Mouse (Mus musculus) lung, postnatal 0 days (tissue): ENCODE measurements around the gene Slc16a11. TPM values are rescaled to one million over a fixed set of nuclear protein-coding genes. Genes with fewer than 3 reads are reported as not detected.

ENCODE experiments used
- ATAC-seq: fragments of 200-750 bp; cut with Nextera tagmentation; 2 replicates; pipeline ENCODE4 v1.8.0; 2017; ENCODE audit warnings: moderate library complexity
- DNase-seq: peaks from one replicate; pipeline ENCODE4 v3.0.0-alpha.2; 2016; ENCODE audit warnings: low spot score
- H3K27ac ChIP-seq: fragments of 300-500 bp; sonication (generic); 2 replicates; pipeline ENCODE4 v1.5.1; 2014; ENCODE audit warnings: antibody characterized with exemption, mild to moderate bottlenecking, low read length, mixed read lengths
- H3K27me3 ChIP-seq: fragments of 300-500 bp; sonication (generic); replicated peaks from 2 replicates; pipeline ENCODE4 v1.6.1; 2014; ENCODE audit warnings: low read length, mixed read lengths; ENCODE audit not compliant: insufficient read depth
- H3K36me3 ChIP-seq: fragments of 300-500 bp; sonication (generic); 2 replicates; pipeline ENCODE4 v1.6.1; 2014; ENCODE audit warnings: low read length, mixed read lengths; ENCODE audit not compliant: insufficient read depth
- H3K4me1 ChIP-seq: fragments of 300-500 bp; sonication (generic); 2 replicates; pipeline ENCODE4 v1.6.1; 2014; ENCODE audit warnings: antibody characterized with exemption, low read depth, low read length, mixed read lengths; ENCODE audit not compliant: insufficient read depth
- H3K4me2 ChIP-seq: fragments of 300-500 bp; sonication (generic); replicated peaks from 2 replicates; pipeline ENCODE4 v1.6.1; 2014; ENCODE audit warnings: low read depth, mild to moderate bottlenecking, low read length, moderate library complexity, mixed read lengths
- H3K4me3 ChIP-seq: fragments of 300-500 bp; sonication (generic); 2 replicates; pipeline ENCODE4 v1.5.1; 2014; ENCODE audit warnings: low read depth, low read length
- H3K9ac ChIP-seq: fragments of 300-500 bp; sonication (generic); replicated peaks from 2 replicates; pipeline ENCODE4 v1.6.1; 2014; ENCODE audit warnings: low read depth, mild to moderate bottlenecking
- H3K9me3 ChIP-seq: fragments of 300-500 bp; sonication (generic); 2 replicates; pipeline ENCODE4 v1.6.1; 2016; ENCODE audit warnings: low read length, mixed read lengths
- CTCF ChIP-seq: IDR thresholded peaks from 2 replicates; pipeline ENCODE4 v1.5.1; 2016; ENCODE audit warnings: antibody characterized with exemption, mild to moderate bottlenecking
- EP300 ChIP-seq: IDR thresholded peaks from 2 replicates; pipeline ENCODE4 v1.6.1; 2016; ENCODE audit warnings: antibody characterized with exemption, mild to moderate bottlenecking, control low read depth
- WGBS: fragments of 180-500 bp; shearing (Covaris S2); extraction: QIAGEN DNeasy Blood & Tissue Kit; methylation state at CpG from one replicate; pipeline ENCODE4 v1.1.7; 2014; 5-methylcytosine and 5-hydroxymethylcytosine counted together
- polyA plus RNA-seq: library from polyadenylated mRNA; unstranded; fragments of >200 nt; fragmentation: Nextera tagmentation; extraction: Ambion mirVana; gene quantifications from 2 replicates; pipeline ENCODE4 v1.2.1, GENCODE M21; 2015

Gene Slc16a11
- polyA plus RNA-seq, 1 experiment from 2014 or later = 7.9 TPM

DNA sequence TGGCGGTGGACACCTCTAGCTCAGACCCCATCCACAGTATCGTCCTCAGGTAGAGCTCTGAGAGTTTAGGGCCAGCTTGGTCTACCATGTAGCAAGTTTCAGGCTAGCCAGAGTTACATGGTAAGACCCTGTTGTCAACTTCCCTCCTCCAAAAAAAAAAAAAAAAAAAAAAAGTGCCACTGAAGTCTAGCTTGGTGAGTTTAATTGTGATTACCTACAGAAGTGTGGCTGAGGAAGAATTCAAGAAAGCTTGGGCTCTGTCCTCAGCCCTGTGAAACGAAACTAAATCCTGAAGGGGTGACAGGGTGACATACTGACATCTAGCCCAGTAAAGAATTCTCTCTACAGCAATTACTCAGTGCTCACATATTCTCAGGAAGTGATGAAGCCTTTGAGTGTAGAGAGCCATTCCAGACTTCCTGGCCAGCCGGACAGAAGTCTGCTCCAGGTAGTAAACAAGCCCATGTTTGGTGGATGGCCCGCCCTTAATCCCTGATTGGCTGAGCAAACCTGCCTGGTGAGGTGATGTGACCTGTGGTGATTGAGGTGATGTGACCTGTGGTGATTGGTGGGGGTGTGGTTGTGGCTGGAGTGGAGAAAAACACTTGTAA lies 3.7 kb upstream of the Slc16a11 start:
- peaks cover 4% of the 10 kb centered on the region; the same call in 1 of the 2 replicates for H3K27me3 ChIP-seq
- no peak overlapping the region for H3K4me3 ChIP-seq
- H3K4me1 ChIP-seq = peaks cover 3% of the 10 kb centered on the region; the same call in 1 of the 2 replicates
- DNase-seq (no peak), ATAC-seq (peak; percentile 15; the same call in 1 of the 2 replicates)
- H3K9ac ChIP-seq = no peak overlapping the region
- no peaks in the 10 kb centered on the region for H3K36me3 ChIP-seq
- H3K9me3 ChIP-seq = no peaks in the 10 kb centered on the region
- H3K27ac ChIP-seq = no peak overlapping the region
- TF ChIP-seq EP300 = 0 out of 2 replicates have a peak, but pooled peaks have one; percentile 6
- no peak for TF ChIP-seq CTCF
- WGBS = 58% methylated on average over 5 of the region's 5 CpGs
- no peak overlapping the region for H3K4me2 ChIP-seq

DNA sequence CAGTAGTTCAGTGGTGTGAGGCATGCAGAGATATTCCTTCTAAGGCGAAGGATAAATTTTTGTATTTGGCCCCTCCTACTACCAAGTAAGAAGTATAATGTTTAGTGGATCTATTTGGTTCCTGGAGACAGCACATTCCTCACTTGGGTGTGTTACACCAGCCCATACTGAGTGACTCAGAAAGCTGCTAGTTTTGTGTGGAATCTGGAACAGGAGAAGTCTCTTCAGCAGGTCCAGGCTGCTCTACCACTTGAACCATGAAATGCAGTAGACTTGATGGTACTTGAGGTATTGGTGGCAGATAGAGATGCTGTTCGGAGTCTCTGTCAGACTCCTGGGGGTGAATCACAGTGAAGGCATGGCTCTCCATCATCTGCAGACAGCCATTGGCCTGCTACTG lies 1.9 kb upstream of the Slc16a11 start:
- TF ChIP-seq CTCF = no peak
- no peak for TF ChIP-seq EP300
- Histone ChIP-seq H3K4me3 (no peak overlapping the region), H3K36me3 (no peaks in the 10 kb centered on the region), H3K27ac (no peak overlapping the region), H3K9ac (no peak overlapping the region), H3K9me3 (no peaks in the 10 kb centered on the region), H3K27me3 (peaks cover 21% of the 10 kb centered on the region), H3K4me1 (peaks cover 13% of the 10 kb centered on the region; the same call in 1 of the 2 replicates), H3K4me2 (no peak overlapping the region)
- ATAC-seq (no peak), DNase-seq (peak; percentile 29)
- 71% methylated on average over 2 of the region's 2 CpGs for WGBS

DNA sequence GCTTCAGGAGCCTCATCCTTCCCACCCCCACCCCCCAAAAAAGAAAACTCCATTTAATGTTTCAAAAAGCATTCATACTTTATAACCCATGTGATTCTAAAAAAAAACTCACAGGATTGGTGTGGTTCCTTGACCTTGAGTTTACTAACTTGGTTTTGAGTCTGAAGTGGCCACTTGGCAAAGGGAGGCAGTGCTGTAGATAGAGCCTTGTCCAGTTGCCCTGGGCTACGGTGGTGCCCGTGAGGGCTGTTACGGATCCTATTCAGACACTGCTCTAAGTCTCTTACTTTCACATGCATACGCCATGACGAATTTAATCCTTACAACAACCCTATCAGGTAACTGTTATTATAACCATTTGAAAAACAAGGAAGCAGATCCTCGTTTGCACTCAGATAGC lies 580 bp upstream of the Slc16a11 start:
- DNase-seq (peak; percentile 64), ATAC-seq (peak; percentile 43; the same call in 1 of the 2 replicates)
- 70% methylated on average over 6 of the region's 6 CpGs for WGBS
- Histone ChIP-seq H3K4me2 (no peak overlapping the region), H3K36me3 (no peaks in the 10 kb centered on the region), H3K4me3 (no peak overlapping the region), H3K27ac (no peak overlapping the region), H3K4me1 (peaks cover 13% of the 10 kb centered on the region; the same call in 1 of the 2 replicates), H3K9me3 (no peaks in the 10 kb centered on the region), H3K9ac (no peak overlapping the region), H3K27me3 (peaks cover 32% of the 10 kb centered on the region)
- TF ChIP-seq CTCF (no peak), EP300 (no peak)

DNA sequence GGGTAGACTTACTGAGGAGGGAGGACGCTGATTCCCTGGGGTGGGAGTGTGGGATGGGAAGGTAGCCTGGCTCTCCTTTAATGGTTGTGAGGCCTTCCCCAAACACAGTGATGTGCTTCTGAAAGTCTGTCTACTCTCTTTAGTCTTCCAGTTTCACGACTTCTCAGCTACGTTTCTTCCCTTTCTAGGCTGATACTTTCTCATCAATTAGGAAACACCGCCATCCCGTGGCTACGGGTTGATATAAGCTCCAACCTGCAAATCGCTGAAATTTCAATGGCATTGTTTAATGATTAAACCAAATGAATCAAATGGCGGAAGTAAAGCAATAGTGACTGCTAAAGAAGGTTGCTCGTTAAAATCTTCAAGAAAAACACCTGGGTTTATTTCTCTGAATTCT lies 344 bp downstream of the Slc16a11 start:
- Histone ChIP-seq H3K27ac (no peak overlapping the region), H3K4me3 (no peak overlapping the region), H3K9ac (no peak overlapping the region), H3K27me3 (peaks cover 32% of the 10 kb centered on the region), H3K9me3 (no peaks in the 10 kb centered on the region), H3K4me2 (no peak overlapping the region), H3K36me3 (no peaks in the 10 kb centered on the region), H3K4me1 (peaks cover 13% of the 10 kb centered on the region; the same call in 1 of the 2 replicates)
- DNase-seq (peak; percentile 89), ATAC-seq (peak; percentile 43)
- 7% methylated on average over 9 of the region's 9 CpGs for WGBS
- peak; percentile 80 for TF ChIP-seq CTCF
- TF ChIP-seq EP300 = 0 out of 2 replicates have a peak, but pooled peaks have one; percentile 31

DNA sequence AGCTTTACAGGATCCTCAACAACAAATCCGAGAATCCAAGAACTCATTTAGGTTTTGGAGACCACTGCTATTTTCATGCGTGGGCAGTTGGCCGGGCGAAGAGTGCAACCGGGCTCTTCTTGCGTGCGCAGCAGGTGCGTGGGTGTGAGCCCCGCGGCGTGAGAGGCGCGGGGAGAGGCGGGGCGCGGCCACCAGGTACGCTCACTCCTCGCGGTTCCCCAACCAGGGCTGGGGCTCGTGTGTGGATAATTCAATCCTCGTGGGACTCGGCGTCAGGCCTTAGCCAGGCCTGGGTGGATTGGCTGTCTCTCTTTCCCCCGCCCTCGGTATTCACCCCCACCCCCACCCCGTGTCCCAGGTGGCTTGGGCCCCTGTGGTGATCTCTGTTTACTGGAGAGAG lies 1.2 kb downstream of the Slc16a11 start:
- TF ChIP-seq EP300 (no peak), CTCF (no peak)
- Histone ChIP-seq H3K4me2 (peak overlapping the region; percentile 48), H3K4me1 (peaks cover 13% of the 10 kb centered on the region; the same call in 1 of the 2 replicates), H3K4me3 (peak overlapping the region; percentile 28; the same call in 1 of the 2 replicates), H3K36me3 (no peaks in the 10 kb centered on the region), H3K27ac (no peak overlapping the region), H3K9ac (no peak overlapping the region), H3K9me3 (no peaks in the 10 kb centered on the region), H3K27me3 (peaks cover 32% of the 10 kb centered on the region)
- ATAC-seq = no peak
- DNase-seq = no peak
- WGBS = 11% methylated on average over 26 of the region's 26 CpGs

DNA sequence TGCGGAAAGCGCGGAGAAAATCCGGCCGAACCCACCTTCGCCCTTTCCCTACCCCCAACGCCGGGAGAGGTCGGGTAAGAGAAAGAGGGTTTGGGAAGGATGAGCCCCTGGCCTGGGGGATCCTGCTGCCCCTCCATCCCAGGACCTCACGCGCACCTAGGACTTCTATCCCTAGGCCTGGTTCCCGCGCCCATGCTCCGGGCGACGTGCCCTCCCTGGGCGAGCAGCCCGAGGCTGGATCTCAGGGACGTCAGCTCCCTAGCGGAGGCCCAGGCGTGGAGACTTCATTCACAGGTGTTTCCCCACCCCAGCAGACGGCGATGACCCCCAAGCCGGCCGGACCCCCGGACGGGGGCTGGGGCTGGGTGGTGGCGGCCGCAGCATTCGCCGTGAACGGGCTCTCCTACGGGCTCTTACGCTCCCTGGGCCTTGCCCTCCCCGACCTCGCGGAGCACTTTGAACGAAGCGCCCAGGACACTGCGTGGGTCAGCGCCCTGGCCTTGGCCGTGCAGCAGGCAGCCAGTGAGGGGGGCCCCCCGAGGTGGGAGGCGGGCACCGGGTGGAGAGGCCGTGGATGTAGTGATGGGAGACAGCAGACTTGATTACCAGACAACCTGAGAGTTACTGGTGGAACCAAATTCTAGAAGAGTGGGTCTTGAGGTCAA lies 1.8 kb downstream of the Slc16a11 start:
- H3K4me2 ChIP-seq = peak overlapping the region; percentile 48
- peak overlapping the region; percentile 28; the same call in 1 of the 2 replicates for H3K4me3 ChIP-seq
- DNase-seq = no peak
- H3K27me3 ChIP-seq = peaks cover 32% of the 10 kb centered on the region
- WGBS = 2% methylated on average over 42 of the region's 46 CpGs
- ATAC-seq = peak; percentile 18; the same call in 1 of the 2 replicates
- H3K9ac ChIP-seq = no peak overlapping the region
- H3K4me1 ChIP-seq = peaks cover 13% of the 10 kb centered on the region; the same call in 1 of the 2 replicates
- no peaks in the 10 kb centered on the region for H3K9me3 ChIP-seq
- TF ChIP-seq CTCF = no peak
- TF ChIP-seq EP300 = no peak
- H3K27ac ChIP-seq = no peak overlapping the region
- H3K36me3 ChIP-seq = no peaks in the 10 kb centered on the region
